Mouse (Mus musculus) forebrain, embryonic 11.5 days (tissue): ENCODE data around the gene Taf4. TPM values are rescaled to one million over a fixed set of nuclear protein-coding genes. Genes with fewer than 3 reads are reported as not detected.

Experiments
- ATAC-seq: fragments of 200-750 bp; cut with Nextera tagmentation; replicated peaks from 2 replicates; pipeline ENCODE4 v1.8.0; 2017; ENCODE audit warnings: moderate TSS enrichment; ENCODE audit not compliant: low FRiP score
- DNase-seq: peaks from one replicate; pipeline ENCODE4 v3.0.0-alpha.2; 2017; ENCODE audit warnings: low spot score
- H3K27ac ChIP-seq: fragments of 300-500 bp; sonication (generic); 2 replicates; pipeline ENCODE4 v1.5.1; 2014; ENCODE audit warnings: low read depth, low read length
- H3K27me3 ChIP-seq: fragments of 300-500 bp; sonication (generic); 2 replicates; pipeline ENCODE4 v1.6.1; 2014; ENCODE audit warnings: mild to moderate bottlenecking, low read length, mixed read lengths; ENCODE audit not compliant: control insufficient read depth, insufficient read depth
- H3K36me3 ChIP-seq: fragments of 300-500 bp; sonication (generic); 2 replicates; pipeline ENCODE4 v1.6.1; 2014; ENCODE audit warnings: mild to moderate bottlenecking, low read length, moderate library complexity, mixed read lengths; ENCODE audit not compliant: control insufficient read depth, insufficient read depth
- H3K4me1 ChIP-seq: fragments of 300-500 bp; sonication (generic); replicated peaks from 2 replicates; pipeline ENCODE4 v1.6.1; 2014; ENCODE audit warnings: low read length, mixed read lengths; ENCODE audit not compliant: control insufficient read depth, insufficient read depth
- H3K4me2 ChIP-seq: fragments of 300-500 bp; sonication (generic); 2 replicates; pipeline ENCODE4 v1.6.1; 2014; ENCODE audit warnings: low read depth, mild to moderate bottlenecking, low read length, moderate library complexity, mixed read lengths; ENCODE audit not compliant: severe bottlenecking
- H3K4me3 ChIP-seq: fragments of 300-500 bp; sonication (generic); 2 replicates; pipeline ENCODE4 v1.5.1; 2014; ENCODE audit warnings: low read depth, low read length
- H3K9ac ChIP-seq: fragments of 300-500 bp; sonication (generic); 2 replicates; pipeline ENCODE4 v1.6.1; 2014; ENCODE audit warnings: low read length
- H3K9me3 ChIP-seq: fragments of 300-500 bp; sonication (generic); 2 replicates; pipeline ENCODE4 v1.6.1; 2016; ENCODE audit warnings: low read length, mixed read lengths; ENCODE audit not compliant: control insufficient read depth
- WGBS: fragments of 180-500 bp; shearing (Covaris S2); extraction: QIAGEN DNeasy Blood & Tissue Kit; methylation state at CpG from one replicate; pipeline ENCODE4 v1.1.7; 2014; 5-methylcytosine and 5-hydroxymethylcytosine counted together
- polyA plus RNA-seq: library from polyadenylated mRNA; unstranded; fragments of >200 nt; fragmentation: Nextera tagmentation; extraction: Ambion mirVana; gene quantifications from 2 replicates; pipeline ENCODE4 v1.2.1, GENCODE M21; 2014

Gene Taf4
- polyA plus RNA-seq, 1 experiment from 2014 or later: 8.2 TPM

- Histone ChIP-seq H3K9ac (no peak overlapping the region), H3K27ac (no peak overlapping the region), H3K36me3 (no peaks in the 10 kb centered on the region), H3K4me2 (no peak overlapping the region), H3K4me1 (no peaks in the 10 kb centered on the region), H3K9me3 (no peaks in the 10 kb centered on the region), H3K4me3 (no peak overlapping the region), H3K27me3 (no peaks in the 10 kb centered on the region)
- 18% methylated on average over 2 of the region's 2 CpGs for WGBS
- ATAC-seq: no peak
- DNase-seq: no peak
Observed at GRCm38 (mm10) chr2:179869871-179870270, 106.6 kb downstream of the Taf4 start.

GRCm38 (mm10) chr2:179867669-179868068, 108.8 kb downstream of the Taf4 start:
- no peak overlapping the region for H3K4me3 ChIP-seq
- no peaks in the 10 kb centered on the region for H3K4me1 ChIP-seq
- H3K27me3 ChIP-seq: no peaks in the 10 kb centered on the region
- DNase-seq (no peak), ATAC-seq (no peak)
- no peak overlapping the region for H3K9ac ChIP-seq
- no peak overlapping the region for H3K4me2 ChIP-seq
- no peak overlapping the region for H3K27ac ChIP-seq
- no peaks in the 10 kb centered on the region for H3K36me3 ChIP-seq
- 82% methylated on average over 3 of the region's 3 CpGs for WGBS
- no peaks in the 10 kb centered on the region for H3K9me3 ChIP-seq

- Histone ChIP-seq H3K27ac (no peak overlapping the region), H3K4me3 (no peak overlapping the region), H3K4me2 (no peak overlapping the region), H3K36me3 (no peaks in the 10 kb centered on the region), H3K9me3 (no peaks in the 10 kb centered on the region), H3K9ac (no peak overlapping the region), H3K27me3 (no peaks in the 10 kb centered on the region), H3K4me1 (no peaks in the 10 kb centered on the region)
- ATAC-seq (no peak), DNase-seq (no peak)
- WGBS: 72% methylated on average over 5 of the region's 5 CpGs
Observed at GRCm38 (mm10) chr2:179865097-179865496, 111.3 kb downstream of the Taf4 start.

- Histone ChIP-seq H3K9me3 (no peaks in the 10 kb centered on the region), H3K4me3 (no peak overlapping the region), H3K36me3 (no peaks in the 10 kb centered on the region), H3K27me3 (no peaks in the 10 kb centered on the region), H3K9ac (no peak overlapping the region), H3K4me2 (no peak overlapping the region), H3K4me1 (no peaks in the 10 kb centered on the region), H3K27ac (no peak overlapping the region)
- no peak for ATAC-seq
- WGBS: 78% methylated on average over 3 of the region's 3 CpGs
- DNase-seq: no peak
Observed at GRCm38 (mm10) chr2:179863266-179863665, 113.2 kb downstream of the Taf4 start.

GRCm38 (mm10) chr2:179862676-179863075, 113.8 kb downstream of the Taf4 start:
- H3K9ac ChIP-seq: no peak overlapping the region
- H3K4me1 ChIP-seq: no peaks in the 10 kb centered on the region
- H3K27me3 ChIP-seq: no peaks in the 10 kb centered on the region
- H3K27ac ChIP-seq: no peak overlapping the region
- DNase-seq: no peak
- no peaks in the 10 kb centered on the region for H3K9me3 ChIP-seq
- no peaks in the 10 kb centered on the region for H3K36me3 ChIP-seq
- WGBS: 86% methylated on average over 3 of the region's 3 CpGs
- no peak for ATAC-seq
- no peak overlapping the region for H3K4me3 ChIP-seq
- H3K4me2 ChIP-seq: no peak overlapping the region

Other genes with a start within 250 kb of the Taf4 start
- 7.5 and 8.9 TPM in 2 replicates for gene Lsm14b, start 48.3 kb upstream of the Taf4 start, polyA plus RNA-seq
- gene Psma7, start 65.8 kb upstream of the Taf4 start, polyA plus RNA-seq: 681 and 714 TPM in 2 replicates
- 16.8 and 17.8 TPM in 2 replicates for gene Ss18l1, start 65.9 kb upstream of the Taf4 start, polyA plus RNA-seq
- gene Mtg2, start 93.9 kb upstream of the Taf4 start, polyA plus RNA-seq: 32.3 and 34.8 TPM in 2 replicates
- gene Hrh3, start 127.8 kb upstream of the Taf4 start, polyA plus RNA-seq: 0.95 and 1.1 TPM in 2 replicates
- 40.9 and 43.8 TPM in 2 replicates for gene Osbpl2, start 142.7 kb upstream of the Taf4 start, polyA plus RNA-seq
- gene Adrm1, start 194.8 kb upstream of the Taf4 start, polyA plus RNA-seq: 200 and 207 TPM in 2 replicates
- 5.9 and 7.8 TPM in 2 replicates for gene Lama5, start 249.2 kb upstream of the Taf4 start, polyA plus RNA-seq